Mouse (Mus musculus) lung, postnatal 0 days (tissue): ENCODE data around the gene 2610318N02Rik. TPM values are rescaled to one million over a fixed set of nuclear protein-coding genes. Genes with fewer than 3 reads are reported as not detected.

ENCODE experiments used
- ATAC-seq: fragments of 200-750 bp; cut with Nextera tagmentation; 2 replicates; pipeline ENCODE4 v1.8.0; 2017; ENCODE audit warnings: moderate library complexity
- DNase-seq: peaks from one replicate; pipeline ENCODE4 v3.0.0-alpha.2; 2016; ENCODE audit warnings: low spot score
- H3K27ac ChIP-seq: fragments of 300-500 bp; sonication (generic); 2 replicates; pipeline ENCODE4 v1.5.1; 2014; ENCODE audit warnings: antibody characterized with exemption, mild to moderate bottlenecking, low read length, mixed read lengths
- H3K27me3 ChIP-seq: fragments of 300-500 bp; sonication (generic); replicated peaks from 2 replicates; pipeline ENCODE4 v1.6.1; 2014; ENCODE audit warnings: low read length, mixed read lengths; ENCODE audit not compliant: insufficient read depth
- H3K36me3 ChIP-seq: fragments of 300-500 bp; sonication (generic); 2 replicates; pipeline ENCODE4 v1.6.1; 2014; ENCODE audit warnings: low read length, mixed read lengths; ENCODE audit not compliant: insufficient read depth
- H3K4me1 ChIP-seq: fragments of 300-500 bp; sonication (generic); 2 replicates; pipeline ENCODE4 v1.6.1; 2014; ENCODE audit warnings: antibody characterized with exemption, low read depth, low read length, mixed read lengths; ENCODE audit not compliant: insufficient read depth
- H3K4me2 ChIP-seq: fragments of 300-500 bp; sonication (generic); replicated peaks from 2 replicates; pipeline ENCODE4 v1.6.1; 2014; ENCODE audit warnings: low read depth, mild to moderate bottlenecking, low read length, moderate library complexity, mixed read lengths
- H3K4me3 ChIP-seq: fragments of 300-500 bp; sonication (generic); 2 replicates; pipeline ENCODE4 v1.5.1; 2014; ENCODE audit warnings: low read depth, low read length
- H3K9ac ChIP-seq: fragments of 300-500 bp; sonication (generic); replicated peaks from 2 replicates; pipeline ENCODE4 v1.6.1; 2014; ENCODE audit warnings: low read depth, mild to moderate bottlenecking
- H3K9me3 ChIP-seq: fragments of 300-500 bp; sonication (generic); 2 replicates; pipeline ENCODE4 v1.6.1; 2016; ENCODE audit warnings: low read length, mixed read lengths
- CTCF ChIP-seq: IDR thresholded peaks from 2 replicates; pipeline ENCODE4 v1.5.1; 2016; ENCODE audit warnings: antibody characterized with exemption, mild to moderate bottlenecking
- EP300 ChIP-seq: IDR thresholded peaks from 2 replicates; pipeline ENCODE4 v1.6.1; 2016; ENCODE audit warnings: antibody characterized with exemption, mild to moderate bottlenecking, control low read depth
- WGBS: fragments of 180-500 bp; shearing (Covaris S2); extraction: QIAGEN DNeasy Blood & Tissue Kit; methylation state at CpG from one replicate; pipeline ENCODE4 v1.1.7; 2014; 5-methylcytosine and 5-hydroxymethylcytosine counted together
- polyA plus RNA-seq: library from polyadenylated mRNA; unstranded; fragments of >200 nt; fragmentation: Nextera tagmentation; extraction: Ambion mirVana; gene quantifications from 2 replicates; pipeline ENCODE4 v1.2.1, GENCODE M21; 2015

The 2610318N02Rik gene
- polyA plus RNA-seq, 1 experiment from 2014 or later, result 1.3 TPM

GRCm38 (mm10) chr16:17150520-17151258 lies 25.7 kb upstream of the 2610318N02Rik start:
- no peak overlapping the region for H3K4me2 ChIP-seq
- H3K9me3 ChIP-seq, result no peaks in the 10 kb centered on the region
- H3K27me3 ChIP-seq, result no peaks in the 10 kb centered on the region
- peaks cover 13% of the 10 kb centered on the region; the same call in 1 of the 2 replicates for H3K4me1 ChIP-seq
- no peak for TF ChIP-seq EP300
- TF ChIP-seq CTCF, result no peak
- no peak overlapping the region for H3K4me3 ChIP-seq
- ATAC-seq, result no peak
- no peak overlapping the region for H3K27ac ChIP-seq
- WGBS, result 82% methylated on average over 7 of the region's 7 CpGs
- no peak for DNase-seq
- no peak overlapping the region for H3K9ac ChIP-seq
- H3K36me3 ChIP-seq, result peaks cover 18% of the 10 kb centered on the region

GRCm38 (mm10) chr16:17148084-17148483 lies 23.1 kb upstream of the 2610318N02Rik start:
- H3K4me2 ChIP-seq, result peak overlapping the region; percentile 95
- TF ChIP-seq CTCF (peak; percentile 58), EP300 (no peak)
- no peak overlapping the region for H3K9ac ChIP-seq
- ATAC-seq (peak; percentile 21; the same call in 1 of the 2 replicates), DNase-seq (peak; percentile 16)
- no peaks in the 10 kb centered on the region for H3K9me3 ChIP-seq
- H3K4me1 ChIP-seq, result peaks cover 13% of the 10 kb centered on the region; the same call in 1 of the 2 replicates
- no peak overlapping the region for H3K27ac ChIP-seq
- WGBS, result 9% methylated on average over 16 of the region's 16 CpGs
- peak overlapping the region; percentile 40; the same call in 1 of the 2 replicates for H3K4me3 ChIP-seq
- H3K27me3 ChIP-seq, result no peaks in the 10 kb centered on the region
- H3K36me3 ChIP-seq, result 0 out of 2 replicates have a peak, but pooled peaks cover 7% of the 10 kb centered on the region

DNA sequence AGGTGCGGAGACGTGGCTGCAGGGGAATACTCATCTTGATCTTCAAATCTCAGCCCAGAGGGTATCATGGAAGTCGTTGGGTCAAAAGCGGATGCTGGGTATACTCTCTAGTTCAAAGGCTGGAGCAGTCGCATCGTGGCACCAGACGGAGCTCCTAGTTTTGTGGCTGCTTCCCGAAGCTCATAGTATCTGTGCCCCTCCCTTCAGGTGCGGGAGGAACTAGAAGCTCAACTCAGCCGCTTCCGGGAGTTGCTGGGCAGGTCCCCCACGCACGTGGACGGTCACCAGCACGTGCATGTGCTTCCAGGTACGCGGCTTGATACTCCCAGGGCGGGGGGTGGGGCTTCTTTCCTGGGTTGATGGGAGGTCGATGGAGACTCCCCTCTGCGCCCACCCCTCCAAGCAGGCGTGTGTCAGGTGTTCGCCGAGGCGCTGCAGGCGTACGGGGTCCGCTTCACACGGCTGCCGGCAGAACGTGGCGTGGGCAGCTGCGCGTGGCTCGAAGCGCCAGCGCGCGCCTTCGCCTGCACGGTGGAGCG lies 22.5 kb upstream of the 2610318N02Rik start:
- H3K27ac ChIP-seq, result no peak overlapping the region
- DNase-seq (peak; percentile 57), ATAC-seq (peak; percentile 28)
- H3K9ac ChIP-seq, result no peak overlapping the region
- TF ChIP-seq CTCF (no peak), EP300 (no peak)
- peak overlapping the region; percentile 40 for H3K4me3 ChIP-seq
- H3K9me3 ChIP-seq, result no peaks in the 10 kb centered on the region
- 3% methylated on average over 41 of the region's 41 CpGs for WGBS
- H3K36me3 ChIP-seq, result 0 out of 2 replicates have a peak, but pooled peaks cover 7% of the 10 kb centered on the region
- peaks cover 13% of the 10 kb centered on the region; the same call in 1 of the 2 replicates for H3K4me1 ChIP-seq
- H3K27me3 ChIP-seq, result no peaks in the 10 kb centered on the region
- H3K4me2 ChIP-seq, result peak overlapping the region; percentile 95

- Histone ChIP-seq H3K36me3 (0 out of 2 replicates have a peak, but pooled peaks cover 2% of the 10 kb centered on the region), H3K27me3 (no peaks in the 10 kb centered on the region), H3K4me1 (peaks cover 13% of the 10 kb centered on the region; the same call in 1 of the 2 replicates), H3K4me2 (peak within 1 kb of the TSS; percentile 95), H3K27ac (no peak within 1 kb of the TSS), H3K9ac (peak within 1 kb of the TSS; percentile 32; the same call in 1 of the 2 replicates), H3K4me3 (peak within 1 kb of the TSS; percentile 40), H3K9me3 (no peaks in the 10 kb centered on the region)
- TF ChIP-seq CTCF, result peak; percentile 72
- TF ChIP-seq EP300, result no peak
- DNase-seq, result peak; percentile 89
- ATAC-seq, result peak; percentile 85
- WGBS, result under 1% methylated on average over 33 of the region's 34 CpGs
Observed at GRCm38 (mm10) chr16:17146772-17147235, 21.8 kb upstream of the 2610318N02Rik start, which contains the start of gene Ccdc116. TSS of gene Ccdc116 (minus strand) at chr16:17147229.

GRCm38 (mm10) chr16:17144339-17144738 lies 19.4 kb upstream of the 2610318N02Rik start, which contains the start of gene Ydjc:
TSS of gene Ydjc (plus strand) at chr16:17144621.
- no peak within 1 kb of the TSS for H3K9ac ChIP-seq
- WGBS, result 27% methylated on average over 7 of the region's 7 CpGs
- H3K36me3 ChIP-seq, result no peaks in the 10 kb centered on the region
- ATAC-seq (no peak), DNase-seq (peak; percentile 24)
- H3K4me2 ChIP-seq, result no peak within 1 kb of the TSS
- no peak within 1 kb of the TSS for H3K4me3 ChIP-seq
- H3K27ac ChIP-seq, result no peak within 1 kb of the TSS
- no peak for TF ChIP-seq CTCF
- H3K27me3 ChIP-seq, result no peaks in the 10 kb centered on the region
- peaks cover 13% of the 10 kb centered on the region; the same call in 1 of the 2 replicates for H3K4me1 ChIP-seq
- no peaks in the 10 kb centered on the region for H3K9me3 ChIP-seq

- Histone ChIP-seq H3K9ac (no peak overlapping the region), H3K9me3 (no peaks in the 10 kb centered on the region), H3K27ac (no peak overlapping the region), H3K4me3 (no peak overlapping the region), H3K4me1 (no peaks in the 10 kb centered on the region), H3K4me2 (no peak overlapping the region), H3K36me3 (no peaks in the 10 kb centered on the region), H3K27me3 (no peaks in the 10 kb centered on the region)
- DNase-seq, result no peak
- ATAC-seq, result no peak
- WGBS, result 83% methylated on average over 15 of the region's 15 CpGs
- TF ChIP-seq EP300 (no peak), CTCF (no peak)
Observed at GRCm38 (mm10) chr16:17137355-17137754, 12.4 kb upstream of the 2610318N02Rik start.
